Mouse (Mus musculus) testis, adult 2 months (tissue): ENCODE measurements at regions not wholly inside any gene's neighbourhood (a gene's known extent, or its start where the extent isn't known, plus 50 kb on each side); places are given as distances from the start of the nearest gene placed in this dataset.

Experiments
- H3K27ac ChIP-seq: fragments of 200-500 bp; 2 replicates; pipeline ENCODE4 v1.5.1; 2012; ENCODE audit warnings: low read depth, low read length; ENCODE audit not compliant: control insufficient read depth, insufficient read depth
- H3K27me3 ChIP-seq: fragments of 200-500 bp; 2 replicates; pipeline ENCODE4 v1.6.1; 2012; ENCODE audit warnings: mild to moderate bottlenecking, low read length, moderate library complexity; ENCODE audit not compliant: control insufficient read depth, insufficient read depth
- H3K36me3 ChIP-seq: fragments of 200-500 bp; 2 replicates; pipeline ENCODE4 v1.6.1; 2012; ENCODE audit warnings: mild to moderate bottlenecking, low read length; ENCODE audit not compliant: control insufficient read depth, insufficient read depth
- H3K4me1 ChIP-seq: fragments of 200-500 bp; 2 replicates; pipeline ENCODE4 v1.6.1; 2012; ENCODE audit warnings: low read length; ENCODE audit not compliant: control insufficient read depth, insufficient read depth
- H3K4me3 ChIP-seq: fragments of 200-500 bp; 2 replicates; pipeline ENCODE4 v1.5.1; 2012; ENCODE audit warnings: low read depth, mild to moderate bottlenecking, low read length, moderate library complexity, mixed read lengths; ENCODE audit not compliant: control insufficient read depth
- CTCF ChIP-seq: fragments of 200-500 bp; IDR thresholded peaks from 2 replicates; pipeline ENCODE4 v1.5.1; 2012; ENCODE audit warnings: low read depth, mild to moderate bottlenecking, inconsistent platforms, low read length, moderate library complexity; ENCODE audit not compliant: control insufficient read depth, insufficient read depth, insufficient replicate concordance
- POLR2A ChIP-seq: fragments of 200-500 bp; IDR thresholded peaks from 2 replicates; pipeline ENCODE4 v1.6.1; 2012; ENCODE audit warnings: low read depth, mild to moderate bottlenecking, inconsistent platforms, low read length, moderate library complexity; ENCODE audit not compliant: control insufficient read depth

- Histone ChIP-seq H3K4me1 (no peaks in the 10 kb centered on the region), H3K27ac (no peak overlapping the region), H3K4me3 (no peak overlapping the region), H3K27me3 (no peaks in the 10 kb centered on the region), H3K36me3 (no peaks in the 10 kb centered on the region)
- TF ChIP-seq CTCF (no peak), POLR2A (no peak)
These were observed 175.8 kb downstream of the 1190002N15Rik start for GRCm38 (mm10) chr9:94361877-94362697.

- Histone ChIP-seq H3K27ac (no peak overlapping the region), H3K4me3 (no peak overlapping the region), H3K4me1 (no peaks in the 10 kb centered on the region), H3K27me3 (no peaks in the 10 kb centered on the region), H3K36me3 (no peaks in the 10 kb centered on the region)
- TF ChIP-seq CTCF (no peak), POLR2A (no peak)
These were observed 176.9 kb downstream of the 1190002N15Rik start for GRCm38 (mm10) chr9:94361011-94361410.

- TF ChIP-seq POLR2A: no peak
- no peak for TF ChIP-seq CTCF
- no peaks in the 10 kb centered on the region for H3K36me3 ChIP-seq
- no peaks in the 10 kb centered on the region for H3K4me1 ChIP-seq
- no peak overlapping the region for H3K4me3 ChIP-seq
- no peak overlapping the region for H3K27ac ChIP-seq
- no peaks in the 10 kb centered on the region for H3K27me3 ChIP-seq
These were observed 179.7 kb downstream of the 1190002N15Rik start for GRCm38 (mm10) chr9:94358150-94358549.

GRCm38 (mm10) chr9:94342011-94342410 lies 195.9 kb downstream of the 1190002N15Rik start:
- TF ChIP-seq CTCF (no peak), POLR2A (no peak)
- Histone ChIP-seq H3K4me1 (no peaks in the 10 kb centered on the region), H3K36me3 (no peaks in the 10 kb centered on the region), H3K27me3 (no peaks in the 10 kb centered on the region), H3K27ac (no peak overlapping the region), H3K4me3 (no peak overlapping the region)

GRCm38 (mm10) chr9:94341531-94341930 lies 196.3 kb downstream of the 1190002N15Rik start:
- H3K36me3 ChIP-seq: no peaks in the 10 kb centered on the region
- TF ChIP-seq CTCF (no peak), POLR2A (no peak)
- H3K27ac ChIP-seq: no peak overlapping the region
- no peaks in the 10 kb centered on the region for H3K4me1 ChIP-seq
- no peaks in the 10 kb centered on the region for H3K27me3 ChIP-seq
- H3K4me3 ChIP-seq: no peak overlapping the region

- no peaks in the 10 kb centered on the region for H3K4me1 ChIP-seq
- TF ChIP-seq POLR2A: no peak
- no peak for TF ChIP-seq CTCF
- no peak overlapping the region for H3K4me3 ChIP-seq
- H3K27me3 ChIP-seq: no peaks in the 10 kb centered on the region
- no peak overlapping the region for H3K27ac ChIP-seq
- no peaks in the 10 kb centered on the region for H3K36me3 ChIP-seq
These were observed 204.4 kb downstream of the 1190002N15Rik start for GRCm38 (mm10) chr9:94333450-94333849.

- Histone ChIP-seq H3K36me3 (no peaks in the 10 kb centered on the region), H3K27ac (no peak overlapping the region), H3K27me3 (no peaks in the 10 kb centered on the region), H3K4me3 (no peak overlapping the region), H3K4me1 (no peaks in the 10 kb centered on the region)
- TF ChIP-seq CTCF (no peak), POLR2A (no peak)
These were observed 214.9 kb downstream of the 1190002N15Rik start for GRCm38 (mm10) chr9:94323011-94323410.

GRCm38 (mm10) chr9:94302575-94302974 lies 235.3 kb downstream of the 1190002N15Rik start:
- no peaks in the 10 kb centered on the region for H3K4me1 ChIP-seq
- no peak overlapping the region for H3K27ac ChIP-seq
- no peaks in the 10 kb centered on the region for H3K27me3 ChIP-seq
- TF ChIP-seq CTCF: no peak
- TF ChIP-seq POLR2A: no peak
- H3K4me3 ChIP-seq: no peak overlapping the region
- H3K36me3 ChIP-seq: no peaks in the 10 kb centered on the region
